Mouse (Mus musculus): ENCODE measurements around the gene Arhgef2.

- no peak for TF ChIP-seq POLR2A (IDR thresholded peaks at IDR 0.05; ENCODE audit: extremely low read depth, insufficient read depth, low read length)
- no peak for TF ChIP-seq CTCF (IDR thresholded peaks at IDR 0.05; ENCODE audit: extremely low read depth, insufficient read depth, low read length)
Measured at GRCm38 (mm10) chr3:88628766-88629165, 23.0 kb downstream of the Arhgef2 start.

Measured in cortical plate, adult 2 months (tissue).